Mouse (Mus musculus) Patski (cell line): ENCODE data around the gene Olfr849. TPM values are rescaled to one million over a fixed set of nuclear protein-coding genes. Genes with fewer than 3 reads are reported as not detected.

Source experiments
- ATAC-seq: fragments of 100-300 bp; one replicate; pipeline ENCODE4 v1.8.0; 2021
- CTCF ChIA-PET: fragments of 350-600 bp; sonication (Branson Sonifier 250); formaldehyde crosslinking; loops from one replicate; lab custom pipeline; 2022; ENCODE audit warnings: inconsistent platforms; lab: Charles Lee
- POLR2A ChIA-PET: fragments of 350-600 bp; sonication (Branson Sonifier 250); formaldehyde crosslinking; loops from one replicate; lab custom pipeline; 2022; ENCODE audit warnings: antibody characterized with exemption, inconsistent platforms; lab: Charles Lee
- DNase-seq: peaks from one replicate; pipeline ENCODE4 v3.0.0-alpha.2; 2011; ENCODE audit warnings: low read depth, low spot score
- H3K27me3 ChIP-seq: fragments of 371-371 bp; one replicate; pipeline ENCODE4 v1.5.1; 2021
- CTCF ChIP-seq: fragments of 100-300 bp; IDR thresholded peaks from one replicate; pipeline ENCODE4 v1.5.1; 2021
- in situ Hi-C: fragments of 300-500 bp; cut with MboI; formaldehyde crosslinking; loops from 3 replicates; pipeline ENCODE4 v1.11.1; 2018; ENCODE audit warnings: low pct_unique_long_range_greater_than_20kb, mixed read lengths
- polyA plus RNA-seq: library from polyadenylated mRNA; unstranded; gene quantifications from one replicate; pipeline ENCODE4 v1.2.3, GENCODE M21; 2021

Gene Olfr849
- polyA plus RNA-seq = not detected

DNA sequence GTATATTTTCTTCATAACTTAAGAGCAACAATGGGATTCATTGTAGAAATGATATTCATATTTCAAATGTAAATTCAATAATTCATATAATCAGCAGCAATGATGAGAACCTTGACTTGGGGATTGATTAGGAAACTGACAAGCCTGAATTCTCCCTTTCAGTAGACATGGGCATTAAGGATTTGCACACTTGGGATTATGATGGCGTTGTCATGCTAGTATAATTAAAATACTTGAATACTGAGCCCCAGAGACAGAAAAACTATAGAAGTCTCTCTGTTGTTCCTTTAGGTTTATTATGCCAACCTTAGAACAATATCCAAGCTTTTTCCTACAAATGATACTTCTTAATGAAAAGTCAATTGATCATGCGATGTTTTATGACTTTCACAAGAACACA is at the start of gene Olfr849:
Olfr849 (plus strand) TSS at position 301 of the 400 bp plus-strand sequence.
- CTCF ChIA-PET = no interaction called here
- POLR2A ChIA-PET = no interaction called here

GRCm38 (mm10) chr9:19478148-19478547 is 38.1 kb downstream of the Olfr849 start, which contains the start of gene Olfr850:
TSS of gene Olfr850 (minus strand) at chr9:19478248.
- ChIA-PET CTCF (no interaction called here), POLR2A (no interaction called here)
- ATAC-seq (no peak), DNase-seq (no peak)
- in situ Hi-C loops = no loop called here
- H3K27me3 ChIP-seq = no peaks in the 10 kb centered on the region
- TF ChIP-seq CTCF = no peak

More for the DNA sequence above, at the start of gene Olfr849:
- DNase-seq (no peak), ATAC-seq (no peak)
- no peaks in the 10 kb centered on the region for H3K27me3 ChIP-seq
- in situ Hi-C loops = no loop called here
- no peak for TF ChIP-seq CTCF

- in situ Hi-C loops = no loop called here
- ChIA-PET POLR2A (no interaction called here), CTCF (no interaction called here)
- no peak for TF ChIP-seq CTCF
- H3K27me3 ChIP-seq = no peaks in the 10 kb centered on the region
- DNase-seq (no peak), ATAC-seq (no peak)
Observed at GRCm38 (mm10) chr9:19492995-19493394, 52.9 kb downstream of the Olfr849 start, which contains the start of gene Olfr851. TSS of gene Olfr851 (plus strand) at chr9:19493295.

Other genes with a start within 250 kb of the Olfr849 start
- gene Olfr843, start 188.3 kb upstream of the Olfr849 start, polyA plus RNA-seq = not detected
- gene Olfr844, start 123.9 kb upstream of the Olfr849 start, polyA plus RNA-seq = not detected
- gene Olfr845, start 103.8 kb upstream of the Olfr849 start, polyA plus RNA-seq = not detected
- gene Olfr846, start 76.3 kb upstream of the Olfr849 start, polyA plus RNA-seq = not detected
- not detected for gene Olfr847, start 61.6 kb upstream of the Olfr849 start, polyA plus RNA-seq
- not detected for gene Olfr850, start 38.0 kb downstream of the Olfr849 start, polyA plus RNA-seq
- not detected for gene Olfr851, start 53.0 kb downstream of the Olfr849 start, polyA plus RNA-seq
- not detected for gene Olfr853, start 100.8 kb downstream of the Olfr849 start, polyA plus RNA-seq
- gene Olfr854, start 127.1 kb downstream of the Olfr849 start, polyA plus RNA-seq = not detected
- gene Olfr855, start 142.4 kb downstream of the Olfr849 start, polyA plus RNA-seq = not detected
- 20.9 TPM for gene Zfp317, start 181.8 kb downstream of the Olfr849 start, polyA plus RNA-seq